Mouse (Mus musculus) adrenal gland, postnatal 14 days (tissue): ENCODE measurements at regions not wholly inside any gene's neighbourhood (a gene's known extent, or its start where the extent isn't known, plus 50 kb on each side); places are given as distances from the start of the nearest gene placed in this dataset.

Experiments used
- DNase-seq: peaks from one replicate; pipeline ENCODE4 v3.0.0; 2021; ENCODE audit warnings: mixed read lengths

DNA sequence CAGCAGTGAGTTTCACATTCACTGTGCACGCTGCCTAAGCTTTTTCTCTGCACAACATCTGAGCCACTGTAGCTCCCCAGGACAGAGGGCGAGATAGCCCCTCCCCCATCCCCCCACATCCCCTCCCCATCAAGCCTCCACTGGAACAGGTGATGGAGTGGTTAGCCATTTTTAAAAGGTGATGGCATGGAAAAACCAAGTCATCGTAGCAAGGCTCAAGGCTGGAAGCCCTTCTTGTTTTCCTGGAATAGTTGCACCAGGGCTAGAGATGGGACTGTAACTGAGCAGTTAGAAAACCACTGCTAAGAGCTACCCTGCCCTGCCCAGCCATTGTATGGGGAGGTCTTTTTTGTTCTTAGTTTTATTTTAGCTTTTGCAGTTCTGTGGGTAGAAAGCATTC lies 209.1 kb upstream of the Rreb1 start:
- DNase-seq = no peak

DNA sequence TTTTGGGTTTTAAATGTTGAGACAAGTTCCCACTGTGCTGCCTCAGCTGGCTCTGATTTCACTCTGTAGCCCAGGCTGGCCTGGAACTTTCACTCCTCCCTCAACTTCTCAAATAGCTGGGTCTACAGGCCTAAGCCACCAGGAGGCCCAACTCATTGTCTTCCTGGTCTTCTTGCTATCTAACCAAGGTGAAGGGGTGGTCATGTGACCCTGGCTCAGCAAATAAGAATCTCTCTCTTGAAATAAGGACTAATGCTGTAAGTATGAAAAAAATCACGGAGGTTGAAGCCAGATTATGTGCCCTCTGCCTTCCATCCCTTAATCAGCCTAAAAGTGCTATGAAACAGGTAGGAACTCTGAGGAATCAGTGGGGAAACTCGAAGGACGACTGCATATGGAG lies 208.7 kb upstream of the Rreb1 start:
- no peak for DNase-seq

DNA sequence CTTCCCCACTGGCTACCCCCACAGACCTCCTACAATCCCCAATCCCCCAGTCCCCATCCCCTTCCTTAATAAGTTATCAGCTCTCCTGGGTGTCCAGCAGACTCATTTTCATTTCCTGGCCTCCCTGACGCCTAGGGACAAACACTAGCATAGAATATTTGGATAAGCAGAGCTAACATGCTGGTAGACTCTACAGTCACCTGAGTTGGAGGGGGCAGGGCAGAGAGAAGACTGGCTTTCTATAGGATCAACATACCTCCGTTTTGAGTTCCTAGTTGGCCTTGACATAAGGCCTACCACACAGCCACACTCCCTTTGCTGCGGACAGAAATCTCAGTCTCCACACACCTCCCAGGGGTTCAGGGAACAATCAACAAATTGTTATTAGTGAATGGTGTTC lies 205.2 kb upstream of the Rreb1 start:
- no peak for DNase-seq

- no peak for DNase-seq
These were observed 199.0 kb upstream of the Rreb1 start for GRCm38 (mm10) chr13:37579231-37579630.

GRCm38 (mm10) chr13:37579775-37580174 lies 198.4 kb upstream of the Rreb1 start:
- DNase-seq = no peak

GRCm38 (mm10) chr13:37580806-37581205 lies 197.4 kb upstream of the Rreb1 start:
- DNase-seq = no peak

- DNase-seq = no peak
These were observed 196.8 kb upstream of the Rreb1 start for GRCm38 (mm10) chr13:37581374-37581773.

- no peak for DNase-seq
These were observed 192.7 kb upstream of the Rreb1 start for GRCm38 (mm10) chr13:37585476-37585875.

DNA sequence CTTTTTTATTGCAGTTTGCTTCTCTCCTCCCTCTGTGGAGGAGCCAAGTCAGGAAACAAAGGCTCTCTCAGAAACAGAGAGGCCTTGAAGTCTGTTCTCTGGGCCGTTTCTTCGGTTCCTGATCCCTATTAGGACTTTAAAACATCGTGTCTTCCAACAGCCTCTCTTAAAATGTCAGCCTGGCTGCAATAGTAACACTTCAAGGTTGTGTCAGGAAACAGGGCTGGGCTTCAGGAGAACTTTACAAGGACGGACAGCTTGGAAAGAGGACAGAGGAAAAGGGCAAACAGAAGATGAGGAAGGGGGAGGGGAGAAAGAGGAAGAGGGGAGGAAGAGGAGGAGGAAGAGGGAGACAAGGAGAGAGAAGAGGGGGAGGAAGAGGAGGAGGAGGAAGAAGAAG lies 191.7 kb upstream of the Rreb1 start:
- peak; percentile 24 for DNase-seq

DNA sequence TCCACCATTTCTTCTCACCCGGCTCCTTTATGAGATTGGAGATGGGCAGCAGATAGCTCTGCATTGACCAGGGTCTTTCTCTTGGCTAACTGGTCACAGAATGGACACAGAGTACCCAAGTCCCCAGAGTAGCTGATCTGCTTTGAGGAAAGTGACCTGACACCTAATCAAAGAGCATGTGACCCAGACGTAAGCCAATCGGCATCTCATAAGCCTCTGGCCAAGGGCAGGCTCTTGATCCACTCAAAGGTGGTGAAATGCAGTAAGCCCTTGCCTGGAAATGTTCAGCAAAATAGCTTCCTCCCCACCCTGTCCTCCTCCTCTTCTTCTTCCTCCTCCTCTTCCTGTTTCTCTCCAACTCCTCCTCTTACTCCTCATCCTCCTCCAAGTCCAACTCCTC lies 190.3 kb upstream of the Rreb1 start:
- DNase-seq = no peak

DNA sequence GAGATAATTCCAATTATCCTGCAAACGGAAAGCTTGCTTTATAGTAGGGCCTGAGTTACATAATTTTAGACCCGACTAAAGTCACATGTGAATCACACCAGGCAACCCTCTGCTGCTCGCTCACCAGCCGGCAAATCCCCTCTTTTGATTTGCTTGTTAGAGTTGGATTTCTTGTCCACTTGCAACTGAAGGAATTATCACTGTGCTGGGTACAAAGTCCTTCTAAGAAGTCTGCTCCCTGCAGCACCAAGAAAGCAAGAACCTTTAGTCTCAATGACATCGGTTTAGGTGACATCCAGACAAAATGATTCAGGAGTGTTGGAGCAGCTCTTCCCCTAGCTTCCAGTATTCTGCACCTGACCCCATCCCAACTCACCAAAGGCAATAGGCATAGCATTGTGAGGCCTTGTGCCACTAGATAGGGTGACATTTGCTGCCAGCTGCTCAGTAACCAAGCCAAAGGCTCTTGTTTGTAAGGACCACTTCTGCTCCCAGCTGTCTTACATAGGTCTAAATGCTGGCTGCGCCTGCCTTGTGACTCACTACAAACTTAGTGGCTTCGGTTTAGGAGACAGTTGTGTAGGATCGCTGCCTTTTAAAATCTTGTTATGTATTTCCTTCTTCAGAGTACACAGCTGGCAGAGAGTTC lies 189.5 kb upstream of the Rreb1 start:
- no peak for DNase-seq

- DNase-seq = no peak
These were observed 186.1 kb upstream of the Rreb1 start for GRCm38 (mm10) chr13:37592149-37592548.

GRCm38 (mm10) chr13:37595196-37595595 lies 183.0 kb upstream of the Rreb1 start:
- DNase-seq = no peak

GRCm38 (mm10) chr13:37597575-37597974 lies 180.6 kb upstream of the Rreb1 start:
- no peak for DNase-seq

DNA sequence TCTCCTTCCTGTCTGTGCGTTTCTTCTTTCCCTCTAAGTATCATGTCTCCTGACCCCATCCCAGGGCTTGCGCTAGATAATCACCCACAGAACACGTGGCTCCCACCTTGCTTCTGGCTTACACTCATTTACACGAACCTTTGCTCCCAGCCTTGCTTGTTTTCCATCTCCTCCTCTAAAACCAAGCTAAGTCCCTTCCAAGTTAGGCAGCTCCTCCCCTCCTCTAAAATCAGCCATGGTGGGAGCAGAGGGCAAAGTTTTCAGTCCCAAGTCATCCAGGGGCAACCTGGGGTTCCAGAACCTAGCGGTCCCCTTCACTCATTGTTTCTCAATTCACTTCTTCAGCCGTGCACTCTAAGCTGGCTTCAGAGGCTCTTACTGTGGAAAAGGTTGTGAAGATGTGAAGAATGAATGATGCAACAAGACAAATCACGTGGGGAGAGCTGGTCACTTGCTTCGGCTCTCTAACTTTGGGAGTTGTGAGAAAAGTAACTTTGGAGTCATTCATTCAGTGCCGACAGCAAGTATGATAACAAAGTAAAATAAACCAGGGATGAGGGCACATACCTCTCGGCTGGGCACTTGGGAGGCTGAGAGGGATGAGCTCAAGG lies 179.9 kb upstream of the Rreb1 start:
- DNase-seq = no peak

GRCm38 (mm10) chr13:37599679-37600078 lies 178.5 kb upstream of the Rreb1 start:
- no peak for DNase-seq

DNA sequence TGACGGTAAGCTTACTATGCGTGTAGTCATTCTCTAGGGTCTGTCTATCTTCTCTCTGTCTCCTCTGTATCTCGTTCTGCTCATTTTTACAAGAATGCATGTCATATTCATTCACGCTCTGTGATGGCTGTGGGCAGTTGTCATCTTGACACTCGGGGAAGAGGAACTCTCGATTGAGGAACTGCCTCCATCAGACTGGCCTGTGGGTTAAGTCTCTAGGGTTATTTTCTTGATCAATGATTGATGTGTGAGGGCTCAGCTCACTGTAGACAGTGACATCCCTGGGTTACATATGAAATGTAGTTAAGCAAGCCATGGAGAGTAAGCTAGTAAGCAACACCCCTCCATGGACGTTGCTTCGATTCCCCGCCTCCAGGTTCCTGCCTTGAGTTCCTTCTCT lies 178.0 kb upstream of the Rreb1 start:
- DNase-seq = no peak

DNA sequence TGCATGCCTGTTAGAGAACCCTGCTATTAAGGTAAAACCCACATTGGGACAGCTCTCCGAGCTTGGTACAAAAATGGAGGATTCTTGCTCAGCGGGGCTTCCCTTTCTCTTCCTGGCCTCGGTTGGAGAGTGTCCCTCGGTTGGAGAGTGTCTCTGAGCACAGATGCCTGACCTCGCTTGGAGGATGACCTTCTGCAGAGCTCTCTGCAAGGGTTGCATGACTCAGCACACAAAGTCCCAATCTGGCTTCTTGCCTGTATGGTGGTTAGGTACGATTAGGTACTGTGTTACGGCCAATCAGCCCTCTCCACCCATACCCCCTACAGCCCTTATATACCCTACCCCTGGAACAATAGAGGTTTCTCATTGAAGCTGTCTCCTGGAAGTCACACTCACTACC lies 177.1 kb upstream of the Rreb1 start:
- DNase-seq = peak; percentile 81

DNA sequence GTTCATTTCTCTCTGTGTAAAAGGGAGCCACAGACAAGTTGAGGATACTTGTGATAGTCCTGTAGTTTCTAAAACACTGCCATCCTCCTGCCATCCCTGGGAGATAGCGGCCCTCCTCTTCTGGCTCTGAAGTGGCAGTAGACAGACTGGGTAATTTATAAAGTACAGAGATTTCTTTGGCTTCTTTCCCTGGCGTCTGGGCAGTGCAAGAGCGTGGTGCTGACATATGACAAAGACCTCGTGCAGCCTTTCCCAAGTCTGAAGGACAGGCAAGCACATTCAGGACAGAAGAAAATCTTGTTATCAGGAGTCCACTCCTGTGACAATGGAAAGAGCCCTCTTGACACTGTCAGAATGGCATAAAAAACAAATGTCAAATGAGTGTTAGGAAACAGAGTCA lies 175.9 kb upstream of the Rreb1 start:
- DNase-seq = peak; percentile 80

DNA sequence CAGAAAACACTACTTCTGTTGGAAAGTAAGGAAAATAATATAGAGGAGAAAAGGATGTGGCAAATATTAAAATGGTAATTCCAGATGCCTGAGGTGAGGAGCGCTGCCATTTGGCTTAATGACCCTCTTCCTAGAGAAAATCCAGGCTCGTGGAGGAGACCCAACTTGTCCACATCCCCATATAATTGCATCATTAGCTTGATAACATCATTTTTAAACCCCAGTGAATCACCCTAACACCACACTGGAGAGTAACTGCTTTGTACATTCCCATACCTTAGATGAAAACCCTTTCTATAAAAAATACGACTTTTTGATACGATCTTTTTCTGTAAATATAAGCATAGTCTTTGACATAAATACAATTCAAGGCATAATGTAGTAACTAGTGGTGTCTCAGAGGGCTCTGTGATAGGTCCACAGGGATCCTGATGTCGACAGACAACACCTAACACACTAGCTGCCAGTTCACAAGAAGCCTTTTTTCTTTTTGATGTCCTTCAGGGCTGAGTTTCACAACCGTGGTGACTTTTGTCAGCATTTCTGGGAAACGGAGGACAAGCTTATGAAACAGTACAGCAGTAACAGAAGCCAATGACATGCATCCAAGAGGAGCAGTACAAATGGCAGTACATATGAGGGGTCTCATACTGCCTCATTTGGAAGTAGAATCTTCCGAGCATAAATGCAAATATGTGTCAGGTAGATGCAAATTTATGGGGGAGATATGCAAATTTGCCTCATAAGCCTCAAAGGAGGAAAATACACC lies 174.8 kb upstream of the Rreb1 start:
- peak; percentile 58 for DNase-seq

GRCm38 (mm10) chr13:37606250-37606649 lies 171.9 kb upstream of the Rreb1 start:
- DNase-seq = no peak

DNA sequence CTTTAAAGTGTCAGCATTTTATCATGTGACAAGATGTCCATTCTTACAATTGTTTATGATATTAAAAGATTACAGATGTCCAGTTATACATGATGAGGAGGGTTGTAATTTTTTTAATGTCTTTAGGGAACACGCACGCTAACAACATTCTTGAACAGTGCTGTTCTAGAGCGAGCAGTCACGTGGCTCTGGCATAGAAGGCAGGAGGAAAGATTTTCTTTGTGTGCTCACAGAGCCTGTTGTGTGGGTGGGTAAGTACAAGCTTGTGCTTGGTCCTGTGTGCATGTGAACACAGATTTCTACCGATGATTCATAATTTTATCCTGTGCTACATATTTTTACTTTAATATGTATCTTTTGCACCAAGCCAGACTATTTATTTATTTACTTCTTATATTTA lies 169.1 kb upstream of the Rreb1 start:
- no peak for DNase-seq

DNA sequence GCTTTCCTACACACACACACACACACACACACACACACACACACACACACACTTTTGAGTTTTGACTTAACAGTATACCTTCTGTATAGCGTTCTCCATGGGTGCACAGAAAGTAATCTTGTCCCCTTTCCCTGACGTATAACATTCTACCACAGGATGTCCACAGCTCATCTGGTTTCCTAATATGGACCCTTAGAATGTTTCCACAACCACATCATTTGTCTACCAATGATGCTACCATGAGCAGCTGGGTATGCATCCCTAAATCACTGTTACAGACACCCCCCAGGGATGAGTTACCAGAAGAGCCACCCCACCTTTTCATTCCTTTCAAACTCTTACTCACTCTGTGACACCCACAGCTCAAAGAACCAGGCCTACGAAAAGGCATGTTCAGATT lies 166.8 kb upstream of the Rreb1 start:
- DNase-seq = no peak

GRCm38 (mm10) chr13:37617015-37617414 lies 161.2 kb upstream of the Rreb1 start:
- no peak for DNase-seq
